Mouse (Mus musculus): ENCODE results near the gene Akap12.
A peak's percentile ranks its signal among the peaks of the same experiment; 100 is the strongest.

Akap12 gene

GRCm38 (mm10) chr10:4284781-4285180 is 18.6 kb downstream of the Akap12 start:
- DNase-seq (ENCODE audit: low spot score) = no peak

- DNase-seq (ENCODE audit: low spot score) = peak; percentile 38
Measured at GRCm38 (mm10) chr10:4285752-4286151, 19.6 kb downstream of the Akap12 start.

- DNase-seq (ENCODE audit: low spot score) = no peak
Measured at GRCm38 (mm10) chr10:4289171-4289570, 23.0 kb downstream of the Akap12 start.

GRCm38 (mm10) chr10:4289636-4290035 is 23.5 kb downstream of the Akap12 start:
- no peak for DNase-seq (ENCODE audit: low spot score)

GRCm38 (mm10) chr10:4290145-4290544 is 24.0 kb downstream of the Akap12 start:
- no peak for DNase-seq (ENCODE audit: low spot score)

- DNase-seq (ENCODE audit: low spot score) = no peak
Measured at GRCm38 (mm10) chr10:4290561-4290960, 24.4 kb downstream of the Akap12 start.

- DNase-seq (ENCODE audit: low spot score) = no peak
Measured at GRCm38 (mm10) chr10:4293418-4293817, 27.2 kb downstream of the Akap12 start.

GRCm38 (mm10) chr10:4303558-4303957 is 37.4 kb downstream of the Akap12 start:
- no peak for DNase-seq (ENCODE audit: low spot score)

GRCm38 (mm10) chr10:4323885-4324284 is 57.7 kb downstream of the Akap12 start:
- no peak for DNase-seq (ENCODE audit: low spot score)

GRCm38 (mm10) chr10:4325562-4325961 is 59.4 kb downstream of the Akap12 start:
- DNase-seq (ENCODE audit: low spot score) = no peak

- DNase-seq (ENCODE audit: low spot score) = no peak
Measured at GRCm38 (mm10) chr10:4327716-4328115, 61.5 kb downstream of the Akap12 start.

GRCm38 (mm10) chr10:4332228-4332979 is 66.2 kb downstream of the Akap12 start:
- no peak for DNase-seq (ENCODE audit: low spot score)

GRCm38 (mm10) chr10:4333319-4333718 is 67.1 kb downstream of the Akap12 start:
- DNase-seq (ENCODE audit: low spot score) = peak; percentile 62

GRCm38 (mm10) chr10:4334039-4334683 is 68.0 kb downstream of the Akap12 start:
- peak; percentile 89 for DNase-seq (ENCODE audit: low spot score)

- peak; percentile 50 for DNase-seq (ENCODE audit: low spot score)
Measured at GRCm38 (mm10) chr10:4338863-4339461, 72.8 kb downstream of the Akap12 start.

GRCm38 (mm10) chr10:4341430-4341829 is 75.2 kb downstream of the Akap12 start:
- DNase-seq (ENCODE audit: low spot score) = peak; percentile 52

GRCm38 (mm10) chr10:4346489-4347135 is 80.4 kb downstream of the Akap12 start:
- DNase-seq (ENCODE audit: low spot score) = peak; percentile 93

GRCm38 (mm10) chr10:4347136-4347492 is 80.9 kb downstream of the Akap12 start:
- no peak for DNase-seq (ENCODE audit: low spot score)

GRCm38 (mm10) chr10:4347591-4347990 is 81.4 kb downstream of the Akap12 start:
- DNase-seq (ENCODE audit: low spot score) = no peak

GRCm38 (mm10) chr10:4354371-4355260 is 88.4 kb downstream of the Akap12 start:
- no peak for DNase-seq (ENCODE audit: low spot score)

GRCm38 (mm10) chr10:4355882-4356451 is 89.8 kb downstream of the Akap12 start:
- DNase-seq (ENCODE audit: low spot score) = no peak
